ENCODE assay signal across 8 mouse cellular contexts in genomic region chrX:12076763-12077600, GRCm38 (mm10).
A peak's percentile ranks its signal among the peaks of the same experiment; 100 is the strongest.
DNase-seq lines count a peak whose midpoint lies in the region; ATAC-seq lines count a peak whose summit lies in the region.

No protein-coding gene starts in this region.

- H3K4me3 ChIP-seq in hindbrain, embryonic 16.5 days (ENCODE audit: low read length): peak overlapping the region; percentile 60
- H3K4me3 ChIP-seq in limb, embryonic 10.5 days: peak overlapping the region; percentile 69

- peak overlapping the region; percentile 75 for H3K27ac ChIP-seq in hindbrain, embryonic 16.5 days (ENCODE audit: low read depth, low read length)
- H3K27ac ChIP-seq in limb, embryonic 10.5 days: peak overlapping the region; percentile 81

- H3K27me3 ChIP-seq in hindbrain, embryonic 16.5 days (replicated peaks; ENCODE audit: control insufficient read depth, insufficient read depth, low read length): peaks cover 29% of the 10 kb centered on the region; the same call in 1 of the 2 replicates
- peaks cover 100% of the 10 kb centered on the region for H3K27me3 ChIP-seq in limb, embryonic 10.5 days (ENCODE audit: low read depth, poor library complexity, severe bottlenecking)

- peak; percentile 98 for DNase-seq in heart, adult 11 months
- no peak for DNase-seq in heart, postnatal 25 days (ENCODE audit: low spot score)
- peak; percentile 59 to 64 for DNase-seq in cerebellum, postnatal 14 days
- peak; percentile 48 for DNase-seq in gastrocnemius, postnatal 10 days
- DNase-seq in limb, embryonic 10.5 days (ENCODE audit: low spot score): peak; percentile 56
- DNase-seq in spleen, adult 12 weeks (ENCODE audit: low spot score): peak; percentile 44

- intact Hi-C loops in heart, postnatal 25 days (cut with DNase I): loop anchor here (5.0 to 10.0 kb wide), 4 partner anchors 50 to 412 kb away; no protein-coding TSS in a partner anchor

- peak; percentile 46 for ATAC-seq in hindbrain, embryonic 16.5 days
- peak; percentile 60 for ATAC-seq in megakaryocyte progenitor cell, adult 5-6 weeks (replicated peaks; ENCODE audit: poor library complexity)

- H3K4me1 ChIP-seq in hindbrain, embryonic 16.5 days (ENCODE audit: control insufficient read depth, insufficient read depth, low read depth, low read length): peaks cover 9% of the 10 kb centered on the region
- peaks cover 65% of the 10 kb centered on the region for H3K4me1 ChIP-seq in limb, embryonic 10.5 days

- H3K36me3 ChIP-seq in hindbrain, embryonic 16.5 days (ENCODE audit: control insufficient read depth, insufficient read depth, low read length): no peaks in the 10 kb centered on the region
- H3K36me3 ChIP-seq in limb, embryonic 10.5 days: no peaks in the 10 kb centered on the region

- 2% methylated on average over 45 of the region's 58 CpGs for WGBS in hindbrain, embryonic 16.5 days
- WGBS in limb, embryonic 10.5 days: under 1% methylated on average over 56 of the region's 58 CpGs

- H3K9ac ChIP-seq in hindbrain, embryonic 16.5 days (ENCODE audit: low read depth, low read length): peak overlapping the region; percentile 70

- peak overlapping the region; percentile 72 for H3K4me2 ChIP-seq in hindbrain, embryonic 16.5 days (ENCODE audit: low read length)

- H3K9me3 ChIP-seq in hindbrain, embryonic 16.5 days (ENCODE audit: control insufficient read depth, low read length): no peaks in the 10 kb centered on the region
- H3K9me3 ChIP-seq in limb, embryonic 10.5 days (replicated peaks): no peaks in the 10 kb centered on the region
